Mouse (Mus musculus): ENCODE data around the gene Tnip3. TPM values are rescaled to one million over a fixed set of nuclear protein-coding genes. Genes with fewer than 3 reads are reported as not detected.

Gene Tnip3
- 0.16 TPM in 1 of 2 replicates, not detected in the other for polyA plus RNA-seq (2015; fragmentation: Nextera tagmentation; extraction: Ambion mirVana)

DNA sequence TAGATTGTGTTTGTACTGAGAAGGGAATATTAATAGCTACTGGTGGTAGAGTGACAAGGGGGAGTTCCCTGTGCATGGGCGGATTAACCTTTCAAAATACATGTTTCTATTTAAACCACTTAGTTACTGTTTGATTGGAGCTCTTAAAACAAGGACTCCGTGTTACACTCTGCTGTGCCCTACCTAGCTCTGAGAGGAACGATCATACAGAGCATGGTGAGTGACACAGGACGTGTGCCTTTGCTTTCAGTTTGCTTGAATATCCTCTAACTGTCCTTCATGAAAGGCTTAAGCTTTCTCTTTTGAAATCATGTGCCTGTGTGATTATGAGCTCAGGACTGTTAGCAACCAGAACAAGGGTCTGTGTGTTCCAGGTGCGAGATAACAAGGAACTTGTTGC lies at the start of gene Tnip3:
Gene Tnip3 (plus strand): TSS at position 122 of the 400 bp plus-strand sequence.

DNA sequence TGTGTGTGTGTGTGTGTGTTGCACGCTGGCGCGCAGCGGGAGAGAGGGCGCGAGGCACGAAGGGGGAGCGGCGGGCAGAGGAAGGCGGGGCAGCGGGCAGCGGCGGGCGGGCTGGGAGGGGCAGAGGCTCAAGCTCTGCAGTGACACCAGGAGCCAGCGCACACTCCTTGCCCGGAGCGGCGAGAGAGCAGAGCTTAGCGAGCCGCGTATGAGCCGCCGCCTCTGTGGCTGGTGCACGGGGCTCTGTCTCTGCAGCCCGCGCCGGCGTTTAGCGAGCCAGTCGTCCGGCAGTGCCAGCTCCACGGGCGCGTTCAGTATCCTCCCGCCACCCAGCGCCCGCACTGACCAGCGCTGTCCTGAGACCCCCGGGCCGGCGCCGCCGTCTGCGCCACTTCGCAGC lies 146.3 kb downstream of the Tnip3 start, which contains the start of gene Ndnf:
Gene Ndnf (plus strand): TSS at position 140 of the 400 bp plus-strand sequence.

Other genes starting within 250 kb of the Tnip3 start
- gene C130060K24Rik, start 144.2 kb upstream of the Tnip3 start, polyA plus RNA-seq (2015; fragmentation: Nextera tagmentation; extraction: Ambion mirVana) = 0.16 TPM in 1 of 2 replicates, not detected in the other
- gene Ndnf, start 146.3 kb downstream of the Tnip3 start, polyA plus RNA-seq (2015; fragmentation: Nextera tagmentation; extraction: Ambion mirVana) = 0.58 and 1.1 TPM in 2 replicates

All from urinary bladder, postnatal 0 days (tissue).